Mouse (Mus musculus) heart, embryonic 11.5 days (tissue): ENCODE measurements around the gene Sec24b. TPM values are rescaled to one million over a fixed set of nuclear protein-coding genes. Genes with fewer than 3 reads are reported as not detected.

Experiments used
- ATAC-seq: fragments of 200-750 bp; cut with Nextera tagmentation; replicated peaks from 2 replicates; pipeline ENCODE4 v1.8.0; 2017; ENCODE audit warnings: moderate library complexity; ENCODE audit not compliant: insufficient number of reproducible peaks, low FRiP score, low TSS enrichment
- H3K27ac ChIP-seq: fragments of 300-500 bp; sonication (generic); 2 replicates; pipeline ENCODE4 v1.5.1; 2014; ENCODE audit warnings: mild to moderate bottlenecking, low read depth, low read length
- H3K27me3 ChIP-seq: fragments of 300-500 bp; sonication (generic); 2 replicates; pipeline ENCODE4 v1.6.1; 2014; ENCODE audit warnings: mild to moderate bottlenecking, low read length, mixed read lengths; ENCODE audit not compliant: control insufficient read depth, insufficient read depth
- H3K36me3 ChIP-seq: fragments of 300-500 bp; sonication (generic); 2 replicates; pipeline ENCODE4 v1.6.1; 2014; ENCODE audit warnings: mild to moderate bottlenecking, low read length, moderate library complexity, mixed read lengths; ENCODE audit not compliant: control insufficient read depth, insufficient read depth
- H3K4me1 ChIP-seq: fragments of 300-500 bp; sonication (generic); 2 replicates; pipeline ENCODE4 v1.6.1; 2014; ENCODE audit warnings: low read length; ENCODE audit not compliant: control insufficient read depth, insufficient read depth
- H3K4me2 ChIP-seq: fragments of 300-500 bp; sonication (generic); 2 replicates; pipeline ENCODE4 v1.6.1; 2014; ENCODE audit warnings: mild to moderate bottlenecking, moderate library complexity
- H3K4me3 ChIP-seq: fragments of 300-500 bp; sonication (generic); 2 replicates; pipeline ENCODE4 v1.5.1; 2014; ENCODE audit warnings: low read depth, low read length
- H3K9ac ChIP-seq: fragments of 300-500 bp; sonication (generic); 2 replicates; pipeline ENCODE4 v1.6.1; 2014; ENCODE audit warnings: mild to moderate bottlenecking, low read depth, low read length, moderate library complexity
- H3K9me3 ChIP-seq: fragments of 300-500 bp; sonication (generic); replicated peaks from 2 replicates; pipeline ENCODE4 v1.6.1; 2016; ENCODE audit warnings: low read length; ENCODE audit not compliant: control insufficient read depth
- WGBS: fragments of 180-500 bp; shearing (Covaris S2); extraction: QIAGEN DNeasy Blood & Tissue Kit; methylation state at CpG from one replicate; pipeline ENCODE4 v1.1.7; 2014; ENCODE audit not compliant: insufficient replicate concordance; 5-methylcytosine and 5-hydroxymethylcytosine counted together
- polyA plus RNA-seq: library from polyadenylated mRNA; unstranded; fragments of >200 nt; fragmentation: Nextera tagmentation; extraction: Ambion mirVana; gene quantifications from 2 replicates; pipeline ENCODE4 v1.2.1, GENCODE M21; 2014

The Sec24b gene
- polyA plus RNA-seq, 1 experiment from 2014 or later = 27.9 TPM

- Histone ChIP-seq H3K9me3 (no peaks in the 10 kb centered on the region), H3K36me3 (no peaks in the 10 kb centered on the region), H3K27me3 (no peaks in the 10 kb centered on the region), H3K4me1 (peaks cover 40% of the 10 kb centered on the region), H3K9ac (no peak overlapping the region), H3K4me2 (no peak overlapping the region), H3K4me3 (no peak overlapping the region), H3K27ac (no peak overlapping the region)
- WGBS = 84% methylated on average over 8 of the region's 8 CpGs
- no peak for ATAC-seq
Measured at GRCm38 (mm10) chr3:130052116-130052515, 9.2 kb downstream of the Sec24b start.

- H3K9ac ChIP-seq = no peak overlapping the region
- H3K36me3 ChIP-seq = peaks cover 10% of the 10 kb centered on the region; the same call in 1 of the 2 replicates
Measured at GRCm38 (mm10) chr3:130040711-130041110, 20.6 kb downstream of the Sec24b start.

GRCm38 (mm10) chr3:130040017-130040416 lies 21.3 kb downstream of the Sec24b start:
- 84% methylated on average over 4 of the region's 4 CpGs for WGBS
- H3K27me3 ChIP-seq = no peaks in the 10 kb centered on the region
- no peak for ATAC-seq
- H3K4me3 ChIP-seq = no peak overlapping the region
- H3K4me1 ChIP-seq = no peaks in the 10 kb centered on the region
- peaks cover 12% of the 10 kb centered on the region; the same call in 1 of the 2 replicates for H3K36me3 ChIP-seq
- H3K4me2 ChIP-seq = no peak overlapping the region
- peaks cover 4% of the 10 kb centered on the region for H3K9me3 ChIP-seq
- no peak overlapping the region for H3K9ac ChIP-seq
- no peak overlapping the region for H3K27ac ChIP-seq

More at GRCm38 (mm10) chr3:130040711-130041110, 20.6 kb downstream of the Sec24b start:
- Histone ChIP-seq H3K4me2 (no peak overlapping the region), H3K27ac (no peak overlapping the region), H3K4me3 (no peak overlapping the region), H3K27me3 (no peaks in the 10 kb centered on the region), H3K4me1 (no peaks in the 10 kb centered on the region), H3K9me3 (peaks cover 4% of the 10 kb centered on the region)
- no peak for ATAC-seq
- WGBS = 93% methylated on average over 5 of the region's 5 CpGs

GRCm38 (mm10) chr3:130028741-130029140 lies 32.6 kb downstream of the Sec24b start:
- Histone ChIP-seq H3K27me3 (no peaks in the 10 kb centered on the region), H3K9ac (no peak overlapping the region), H3K27ac (no peak overlapping the region), H3K4me2 (no peak overlapping the region), H3K4me3 (no peak overlapping the region), H3K36me3 (peaks cover 22% of the 10 kb centered on the region), H3K9me3 (no peaks in the 10 kb centered on the region), H3K4me1 (peaks cover 10% of the 10 kb centered on the region; the same call in 1 of the 2 replicates)
- 75% methylated on average over 5 of the region's 5 CpGs for WGBS
- no peak for ATAC-seq

- Histone ChIP-seq H3K4me3 (no peak overlapping the region), H3K27me3 (no peaks in the 10 kb centered on the region), H3K9me3 (no peaks in the 10 kb centered on the region), H3K27ac (no peak overlapping the region), H3K36me3 (peaks cover 17% of the 10 kb centered on the region), H3K4me1 (peaks cover 10% of the 10 kb centered on the region; the same call in 1 of the 2 replicates), H3K4me2 (no peak overlapping the region), H3K9ac (no peak overlapping the region)
- WGBS = 91% methylated on average over 10 of the region's 10 CpGs
- ATAC-seq = no peak
Measured at GRCm38 (mm10) chr3:130026181-130026580, 35.2 kb downstream of the Sec24b start.

GRCm38 (mm10) chr3:130025556-130025955 lies 35.8 kb downstream of the Sec24b start:
- Histone ChIP-seq H3K9me3 (no peaks in the 10 kb centered on the region), H3K4me3 (no peak overlapping the region), H3K4me1 (peaks cover 10% of the 10 kb centered on the region; the same call in 1 of the 2 replicates), H3K9ac (no peak overlapping the region), H3K27me3 (no peaks in the 10 kb centered on the region), H3K36me3 (peaks cover 16% of the 10 kb centered on the region), H3K27ac (no peak overlapping the region), H3K4me2 (no peak overlapping the region)
- no peak for ATAC-seq
- 90% methylated on average over 8 of the region's 8 CpGs for WGBS

GRCm38 (mm10) chr3:130012943-130013342 lies 48.4 kb downstream of the Sec24b start:
- H3K4me3 ChIP-seq = no peak overlapping the region
- H3K36me3 ChIP-seq = peaks cover 10% of the 10 kb centered on the region
- H3K9ac ChIP-seq = no peak overlapping the region
- H3K27me3 ChIP-seq = no peaks in the 10 kb centered on the region
- no peaks in the 10 kb centered on the region for H3K4me1 ChIP-seq
- ATAC-seq = no peak
- 77% methylated on average over 2 of the region's 2 CpGs for WGBS
- H3K4me2 ChIP-seq = no peak overlapping the region
- no peaks in the 10 kb centered on the region for H3K9me3 ChIP-seq
- no peak overlapping the region for H3K27ac ChIP-seq

GRCm38 (mm10) chr3:130011236-130011635 lies 50.1 kb downstream of the Sec24b start:
- H3K27ac ChIP-seq = no peak overlapping the region
- no peak overlapping the region for H3K4me3 ChIP-seq
- no peaks in the 10 kb centered on the region for H3K4me1 ChIP-seq
- ATAC-seq = no peak
- H3K36me3 ChIP-seq = peaks cover 13% of the 10 kb centered on the region
- H3K27me3 ChIP-seq = no peaks in the 10 kb centered on the region
- 84% methylated on average over 1 of the region's 1 CpGs for WGBS
- no peak overlapping the region for H3K4me2 ChIP-seq
- no peak overlapping the region for H3K9ac ChIP-seq
- H3K9me3 ChIP-seq = no peaks in the 10 kb centered on the region

GRCm38 (mm10) chr3:130006141-130006540 lies 55.2 kb downstream of the Sec24b start:
- H3K4me1 ChIP-seq = no peaks in the 10 kb centered on the region
- no peak overlapping the region for H3K4me2 ChIP-seq
- H3K4me3 ChIP-seq = no peak overlapping the region
- no peak overlapping the region for H3K27ac ChIP-seq
- H3K9ac ChIP-seq = no peak overlapping the region
- 89% methylated on average over 7 of the region's 7 CpGs for WGBS
- H3K9me3 ChIP-seq = no peaks in the 10 kb centered on the region
- H3K27me3 ChIP-seq = no peaks in the 10 kb centered on the region
- no peak for ATAC-seq
- peaks cover 28% of the 10 kb centered on the region for H3K36me3 ChIP-seq
